Mouse (Mus musculus): Measurements from ENCODE around the gene Xcr1.

Xcr1 gene

DNA sequence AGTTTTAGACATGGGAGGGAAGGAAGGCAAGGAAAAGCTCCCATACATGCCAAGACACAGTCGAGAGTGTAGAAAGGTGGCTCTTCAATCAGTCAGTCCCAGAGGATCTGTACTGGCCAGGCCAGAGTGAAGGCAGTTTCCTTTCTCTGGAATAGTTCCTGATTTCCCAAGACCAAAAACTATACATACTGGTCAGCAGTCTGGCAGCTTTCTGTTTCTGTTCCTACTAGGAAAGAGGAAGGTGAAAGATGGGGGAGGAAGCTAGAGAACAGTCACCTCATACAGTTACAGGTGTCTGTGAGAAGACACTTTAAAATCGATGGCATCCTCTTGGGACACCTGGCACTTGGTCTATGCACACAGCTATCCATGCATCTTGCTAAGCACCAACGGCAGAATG is 46.4 kb downstream of the Xcr1 start:
- no peak for DNase-seq (ENCODE audit: inconsistent age in 2 of 2, low spot score in 1 of 2)

- no peak for DNase-seq (ENCODE audit: inconsistent age in 2 of 2, low spot score in 1 of 2)
These were observed 47.0 kb downstream of the Xcr1 start for GRCm38 (mm10) chr9:123814821-123815220.

DNA sequence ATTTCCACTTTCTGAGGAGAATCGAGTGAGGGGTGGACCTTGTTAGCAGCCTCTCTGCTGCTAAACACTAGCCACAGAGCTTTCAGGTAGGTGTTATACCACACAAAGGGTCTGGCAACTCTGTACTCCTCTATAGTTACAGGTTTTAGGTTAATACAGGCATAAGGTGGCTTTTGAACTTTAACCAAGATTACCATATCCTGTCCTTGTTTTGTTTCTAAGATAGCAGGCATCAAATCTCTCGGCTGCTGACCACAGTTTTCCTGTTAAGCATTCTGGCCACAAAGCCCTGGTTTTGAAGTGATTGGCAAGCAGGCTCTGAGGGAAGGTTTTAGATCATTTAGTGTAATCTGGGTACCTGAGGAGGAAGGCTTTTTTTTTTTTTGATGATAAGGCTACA is 47.5 kb downstream of the Xcr1 start:
- no peak for DNase-seq (ENCODE audit: inconsistent age in 2 of 2, low spot score in 1 of 2)

DNA sequence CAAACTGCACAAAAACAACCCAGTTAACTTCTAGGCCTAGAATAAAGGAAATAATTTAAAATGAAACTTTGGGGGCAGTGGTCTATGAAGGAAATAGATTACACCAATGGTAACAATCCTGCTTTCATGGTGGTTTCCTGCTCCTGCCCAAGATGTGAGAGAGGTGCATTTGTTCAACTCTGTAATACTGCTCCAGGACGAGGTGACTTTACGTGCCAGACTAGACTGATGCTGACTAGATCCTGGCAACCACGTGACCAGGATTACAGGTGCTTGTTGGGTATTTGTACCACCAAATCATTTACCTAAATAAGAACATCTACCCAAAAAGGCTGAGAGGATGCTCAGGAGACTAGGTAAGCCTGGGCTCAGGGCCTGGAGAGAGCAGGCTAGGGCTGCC is 50.0 kb downstream of the Xcr1 start:
- no peak for DNase-seq (ENCODE audit: inconsistent age in 2 of 2, low spot score in 1 of 2)

DNA sequence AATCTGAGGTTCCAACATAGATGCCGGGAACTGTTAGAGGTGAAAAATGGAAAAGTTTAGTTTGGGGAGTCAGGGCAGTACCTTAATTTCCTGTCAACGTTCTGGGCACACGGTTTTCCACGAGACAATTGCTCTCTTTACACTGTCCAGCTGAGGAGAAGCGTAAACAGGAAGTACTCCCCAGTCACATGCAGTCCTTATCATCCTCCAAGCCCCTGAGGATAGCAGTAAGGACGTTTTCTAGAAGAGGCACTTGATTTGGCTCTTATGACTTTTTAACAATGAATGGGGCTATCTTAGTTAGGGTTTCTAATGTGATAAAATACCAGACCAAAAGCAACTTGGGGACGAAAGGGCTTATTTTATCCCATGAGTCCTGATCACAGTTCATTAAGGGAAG is 53.2 kb downstream of the Xcr1 start:
- no peak for DNase-seq (ENCODE audit: inconsistent age in 2 of 2, low spot score in 1 of 2)

- no peak for DNase-seq (ENCODE audit: inconsistent age in 2 of 2, low spot score in 1 of 2)
These were observed 55.6 kb downstream of the Xcr1 start, which contains the start of gene Cxcr6 for GRCm38 (mm10) chr9:123806267-123806666. Cxcr6 (plus strand) TSS chr9:123806475.

- DNase-seq (ENCODE audit: inconsistent age in 2 of 2, low spot score in 1 of 2), result no peak
These were observed 56.6 kb downstream of the Xcr1 start for GRCm38 (mm10) chr9:123805241-123805640.

DNA sequence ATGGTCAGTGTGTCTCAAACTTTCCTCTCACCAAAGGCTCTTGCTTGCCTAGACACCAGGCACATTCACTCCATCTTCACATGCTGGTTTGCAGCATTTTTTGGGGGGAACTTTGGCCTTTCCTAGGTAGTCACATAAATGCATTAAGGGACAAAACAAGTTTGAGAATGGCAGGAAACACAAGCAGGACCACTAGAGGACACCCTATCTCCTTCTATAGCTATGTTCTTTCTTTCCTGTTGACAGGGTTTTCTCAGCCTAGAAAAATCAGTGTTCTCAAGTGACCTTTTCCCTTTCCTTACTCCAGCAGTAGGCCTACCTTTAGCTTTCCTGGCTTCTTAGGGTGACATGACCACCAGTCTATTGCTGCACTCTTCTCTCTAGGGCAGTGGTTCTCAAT is 58.9 kb downstream of the Xcr1 start:
- no peak for DNase-seq (ENCODE audit: inconsistent age in 2 of 2, low spot score in 1 of 2)

- no peak for DNase-seq (ENCODE audit: inconsistent age in 2 of 2, low spot score in 1 of 2)
These were observed 59.4 kb downstream of the Xcr1 start for GRCm38 (mm10) chr9:123802421-123802820.
